Mouse (Mus musculus): ENCODE results near the gene Tmem178b. TPM values are rescaled to one million over a fixed set of nuclear protein-coding genes. Genes with fewer than 3 reads are reported as not detected.

Tmem178b gene
- polyA plus RNA-seq, 1 experiment from 2014 or later, result 0.80 TPM

- H3K4me3 ChIP-seq (replicated peaks), result no peak overlapping the region
- H3K27me3 ChIP-seq, result no peaks in the 10 kb centered on the region
- no peaks in the 10 kb centered on the region for H3K36me3 ChIP-seq
- H3K9ac ChIP-seq, result no peak overlapping the region
- no peak for ATAC-seq (ENCODE audit: insufficient number of reproducible peaks, low FRiP score, low TSS enrichment, low read depth)
- H3K4me2 ChIP-seq (replicated peaks), result no peak overlapping the region
- H3K9me3 ChIP-seq (replicated peaks), result no peaks in the 10 kb centered on the region
- WGBS, result 52% methylated on average over 6 of the region's 6 CpGs
- H3K4me1 ChIP-seq, result no peaks in the 10 kb centered on the region
- H3K27ac ChIP-seq (replicated peaks), result no peak overlapping the region
Observed at GRCm38 (mm10) chr6:40135716-40136115, 262.6 kb downstream of the Tmem178b start.

GRCm38 (mm10) chr6:40137346-40137745, 264.3 kb downstream of the Tmem178b start:
- H3K27ac ChIP-seq (replicated peaks), result no peak overlapping the region
- WGBS, result 57% methylated on average over 6 of the region's 6 CpGs
- H3K4me2 ChIP-seq (replicated peaks), result no peak overlapping the region
- no peak overlapping the region for H3K9ac ChIP-seq
- no peaks in the 10 kb centered on the region for H3K36me3 ChIP-seq
- H3K4me3 ChIP-seq (replicated peaks), result no peak overlapping the region
- H3K4me1 ChIP-seq, result no peaks in the 10 kb centered on the region
- H3K27me3 ChIP-seq, result no peaks in the 10 kb centered on the region
- no peaks in the 10 kb centered on the region for H3K9me3 ChIP-seq (replicated peaks)
- ATAC-seq (ENCODE audit: insufficient number of reproducible peaks, low FRiP score, low TSS enrichment, low read depth), result no peak

- H3K4me2 ChIP-seq (replicated peaks), result no peak overlapping the region
- H3K9ac ChIP-seq, result no peak overlapping the region
- no peaks in the 10 kb centered on the region for H3K36me3 ChIP-seq
- H3K4me3 ChIP-seq (replicated peaks), result no peak overlapping the region
- no peak overlapping the region for H3K27ac ChIP-seq (replicated peaks)
- WGBS, result 72% methylated on average over 7 of the region's 7 CpGs
- H3K4me1 ChIP-seq, result no peaks in the 10 kb centered on the region
- no peaks in the 10 kb centered on the region for H3K9me3 ChIP-seq (replicated peaks)
- H3K27me3 ChIP-seq, result no peaks in the 10 kb centered on the region
- peak; percentile 29; the same call in 1 of the 2 replicates for ATAC-seq (ENCODE audit: insufficient number of reproducible peaks, low FRiP score, low TSS enrichment, low read depth)
Observed at GRCm38 (mm10) chr6:40137831-40138520, 264.9 kb downstream of the Tmem178b start.

GRCm38 (mm10) chr6:40142582-40142981, 269.5 kb downstream of the Tmem178b start:
- H3K9me3 ChIP-seq (replicated peaks), result no peaks in the 10 kb centered on the region
- WGBS, result 43% methylated on average over 5 of the region's 5 CpGs

GRCm38 (mm10) chr6:40144371-40144770, 271.3 kb downstream of the Tmem178b start:
- 68% methylated on average over 9 of the region's 9 CpGs for WGBS
- H3K4me2 ChIP-seq (replicated peaks), result no peak overlapping the region
- no peak overlapping the region for H3K9ac ChIP-seq
- H3K4me3 ChIP-seq (replicated peaks), result no peak overlapping the region
- H3K27ac ChIP-seq (replicated peaks), result no peak overlapping the region
- H3K27me3 ChIP-seq, result no peaks in the 10 kb centered on the region
- no peaks in the 10 kb centered on the region for H3K36me3 ChIP-seq
- ATAC-seq (ENCODE audit: insufficient number of reproducible peaks, low FRiP score, low TSS enrichment, low read depth), result no peak
- no peaks in the 10 kb centered on the region for H3K4me1 ChIP-seq
- H3K9me3 ChIP-seq (replicated peaks), result no peaks in the 10 kb centered on the region

More at GRCm38 (mm10) chr6:40142582-40142981, 269.5 kb downstream of the Tmem178b start:
- Histone ChIP-seq H3K4me2 (replicated peaks) (no peak overlapping the region), H3K36me3 (no peaks in the 10 kb centered on the region), H3K27ac (replicated peaks) (no peak overlapping the region), H3K4me3 (replicated peaks) (no peak overlapping the region), H3K27me3 (no peaks in the 10 kb centered on the region), H3K4me1 (no peaks in the 10 kb centered on the region), H3K9ac (no peak overlapping the region)
- no peak for ATAC-seq (ENCODE audit: insufficient number of reproducible peaks, low FRiP score, low TSS enrichment, low read depth)

- Histone ChIP-seq H3K27ac (replicated peaks) (no peak overlapping the region), H3K27me3 (no peaks in the 10 kb centered on the region), H3K4me2 (replicated peaks) (no peak overlapping the region), H3K9me3 (replicated peaks) (no peaks in the 10 kb centered on the region), H3K4me1 (no peaks in the 10 kb centered on the region), H3K9ac (no peak overlapping the region), H3K36me3 (no peaks in the 10 kb centered on the region), H3K4me3 (replicated peaks) (no peak overlapping the region)
- WGBS, result 92% methylated on average over 3 of the region's 3 CpGs
- ATAC-seq (ENCODE audit: insufficient number of reproducible peaks, low FRiP score, low TSS enrichment, low read depth), result no peak
Observed at GRCm38 (mm10) chr6:40145601-40146000, 272.5 kb downstream of the Tmem178b start.

GRCm38 (mm10) chr6:40152241-40152640, 279.2 kb downstream of the Tmem178b start:
- Histone ChIP-seq H3K4me1 (no peaks in the 10 kb centered on the region), H3K36me3 (no peaks in the 10 kb centered on the region), H3K9ac (no peak overlapping the region), H3K4me3 (replicated peaks) (no peak overlapping the region), H3K27me3 (no peaks in the 10 kb centered on the region), H3K4me2 (replicated peaks) (no peak overlapping the region), H3K27ac (replicated peaks) (no peak overlapping the region), H3K9me3 (replicated peaks) (no peaks in the 10 kb centered on the region)
- 89% methylated on average over 8 of the region's 8 CpGs for WGBS
- no peak for ATAC-seq (ENCODE audit: insufficient number of reproducible peaks, low FRiP score, low TSS enrichment, low read depth)

GRCm38 (mm10) chr6:40161381-40161780, 288.3 kb downstream of the Tmem178b start:
- ATAC-seq (ENCODE audit: insufficient number of reproducible peaks, low FRiP score, low TSS enrichment, low read depth), result no peak
- no peaks in the 10 kb centered on the region for H3K27me3 ChIP-seq
- H3K27ac ChIP-seq (replicated peaks), result no peak overlapping the region
- H3K4me3 ChIP-seq (replicated peaks), result no peak overlapping the region
- no peaks in the 10 kb centered on the region for H3K4me1 ChIP-seq
- 75% methylated on average over 5 of the region's 5 CpGs for WGBS
- H3K9ac ChIP-seq, result no peak overlapping the region
- H3K4me2 ChIP-seq (replicated peaks), result no peak overlapping the region
- no peaks in the 10 kb centered on the region for H3K36me3 ChIP-seq
- H3K9me3 ChIP-seq (replicated peaks), result no peaks in the 10 kb centered on the region

- no peaks in the 10 kb centered on the region for H3K9me3 ChIP-seq (replicated peaks)
- no peaks in the 10 kb centered on the region for H3K27me3 ChIP-seq
- H3K4me3 ChIP-seq (replicated peaks), result no peak overlapping the region
- H3K36me3 ChIP-seq, result no peaks in the 10 kb centered on the region
- H3K4me1 ChIP-seq, result no peaks in the 10 kb centered on the region
- no peak for ATAC-seq (ENCODE audit: insufficient number of reproducible peaks, low FRiP score, low TSS enrichment, low read depth)
- 72% methylated on average over 6 of the region's 6 CpGs for WGBS
- H3K27ac ChIP-seq (replicated peaks), result no peak overlapping the region
- no peak overlapping the region for H3K9ac ChIP-seq
- no peak overlapping the region for H3K4me2 ChIP-seq (replicated peaks)
Observed at GRCm38 (mm10) chr6:40173559-40173958, 300.5 kb downstream of the Tmem178b start.

- H3K27ac ChIP-seq (replicated peaks), result no peak overlapping the region
- 41% methylated on average over 4 of the region's 4 CpGs for WGBS
- H3K9me3 ChIP-seq (replicated peaks), result no peaks in the 10 kb centered on the region
- H3K27me3 ChIP-seq, result no peaks in the 10 kb centered on the region
- no peak overlapping the region for H3K4me2 ChIP-seq (replicated peaks)
- no peak for ATAC-seq (ENCODE audit: insufficient number of reproducible peaks, low FRiP score, low TSS enrichment, low read depth)
- H3K4me3 ChIP-seq (replicated peaks), result no peak overlapping the region
- H3K36me3 ChIP-seq, result no peaks in the 10 kb centered on the region
- no peaks in the 10 kb centered on the region for H3K4me1 ChIP-seq
- H3K9ac ChIP-seq, result no peak overlapping the region
Observed at GRCm38 (mm10) chr6:40177870-40178269, 304.8 kb downstream of the Tmem178b start.

- no peak overlapping the region for H3K27ac ChIP-seq (replicated peaks)
- no peaks in the 10 kb centered on the region for H3K36me3 ChIP-seq
- no peaks in the 10 kb centered on the region for H3K4me1 ChIP-seq
- H3K9me3 ChIP-seq (replicated peaks), result no peaks in the 10 kb centered on the region
- ATAC-seq (ENCODE audit: insufficient number of reproducible peaks, low FRiP score, low TSS enrichment, low read depth), result no peak
- no peaks in the 10 kb centered on the region for H3K27me3 ChIP-seq
- no peak overlapping the region for H3K9ac ChIP-seq
- H3K4me3 ChIP-seq (replicated peaks), result no peak overlapping the region
- H3K4me2 ChIP-seq (replicated peaks), result no peak overlapping the region
- 89% methylated on average over 4 of the region's 4 CpGs for WGBS
Observed at GRCm38 (mm10) chr6:40180551-40180950, 307.5 kb downstream of the Tmem178b start.

- ATAC-seq (ENCODE audit: insufficient number of reproducible peaks, low FRiP score, low TSS enrichment, low read depth), result no peak
- Histone ChIP-seq H3K4me3 (replicated peaks) (no peak overlapping the region), H3K9ac (no peak overlapping the region), H3K4me2 (replicated peaks) (no peak overlapping the region), H3K36me3 (no peaks in the 10 kb centered on the region), H3K27me3 (no peaks in the 10 kb centered on the region), H3K9me3 (replicated peaks) (no peaks in the 10 kb centered on the region), H3K27ac (replicated peaks) (no peak overlapping the region), H3K4me1 (no peaks in the 10 kb centered on the region)
- WGBS, result 70% methylated on average over 3 of the region's 3 CpGs
Observed at GRCm38 (mm10) chr6:40200661-40201060, 327.6 kb downstream of the Tmem178b start.
